Mouse (Mus musculus): ENCODE measurements around the gene Snd1. TPM values are rescaled to one million over a fixed set of nuclear protein-coding genes. Genes with fewer than 3 reads are reported as not detected.

The Snd1 gene
- polyA plus RNA-seq, 1 experiment, result 58.9 TPM

DNA sequence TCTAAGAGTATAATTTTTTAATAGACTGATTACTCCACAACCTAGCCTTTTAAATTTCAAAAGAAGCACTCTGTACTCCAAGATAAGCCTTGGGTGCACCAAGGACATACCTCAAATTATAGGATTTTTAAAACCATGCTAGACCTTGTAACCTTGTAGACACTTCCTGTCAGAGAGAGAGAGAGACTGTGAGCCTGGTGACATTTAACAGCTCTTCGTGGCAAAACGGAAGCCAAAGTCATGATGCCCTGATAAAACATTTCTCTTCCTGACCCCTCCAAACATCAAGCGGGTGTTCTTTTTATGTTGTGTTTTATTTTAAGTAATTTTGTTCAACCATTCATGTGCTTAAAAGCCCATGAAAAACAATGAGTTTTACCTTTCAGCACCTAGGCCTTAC, 316.9 kb downstream of the Snd1 start:
- H3K27ac ChIP-seq (ENCODE audit: insufficient read depth, low read depth, low read length), result no peak overlapping the region
- TF ChIP-seq POLR2A (IDR thresholded peaks at IDR 0.05; ENCODE audit: borderline replicate concordance, low read depth, low read length), result no peak
- no peak for TF ChIP-seq CTCF (IDR thresholded peaks at IDR 0.05; ENCODE audit: low read depth, low read length)
- H3K4me1 ChIP-seq (ENCODE audit: control insufficient read depth, insufficient read depth, low read length), result no peaks in the 10 kb centered on the region
- H3K4me3 ChIP-seq (ENCODE audit: insufficient read depth, low read length), result no peak overlapping the region

DNA sequence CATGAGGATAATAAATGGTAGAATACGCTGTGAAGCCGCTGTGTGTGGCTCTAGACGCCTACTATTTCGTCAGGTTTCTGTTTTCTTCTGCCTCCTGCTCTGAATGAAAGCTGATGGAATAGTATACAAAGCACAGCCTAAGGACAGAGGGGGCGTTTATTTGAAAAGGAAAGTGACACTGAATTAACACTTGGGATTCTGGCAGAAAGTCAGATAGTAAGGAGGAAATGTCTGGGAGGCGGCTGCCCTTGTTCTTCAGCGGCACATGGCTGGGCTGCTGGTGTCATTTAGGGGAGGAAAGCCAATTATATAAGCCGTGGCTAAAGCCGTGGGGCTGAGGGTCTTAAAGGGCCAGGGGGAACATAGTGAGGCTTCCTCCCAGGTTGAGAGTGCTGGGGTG, 320.4 kb downstream of the Snd1 start:
- Histone ChIP-seq H3K4me3 (ENCODE audit: insufficient read depth, low read length) (no peak overlapping the region), H3K4me1 (ENCODE audit: control insufficient read depth, insufficient read depth, low read length) (no peaks in the 10 kb centered on the region), H3K27ac (ENCODE audit: insufficient read depth, low read depth, low read length) (no peak overlapping the region)
- TF ChIP-seq CTCF (IDR thresholded peaks at IDR 0.05; ENCODE audit: low read depth, low read length) (no peak), POLR2A (IDR thresholded peaks at IDR 0.05; ENCODE audit: borderline replicate concordance, low read depth, low read length) (no peak)

DNA sequence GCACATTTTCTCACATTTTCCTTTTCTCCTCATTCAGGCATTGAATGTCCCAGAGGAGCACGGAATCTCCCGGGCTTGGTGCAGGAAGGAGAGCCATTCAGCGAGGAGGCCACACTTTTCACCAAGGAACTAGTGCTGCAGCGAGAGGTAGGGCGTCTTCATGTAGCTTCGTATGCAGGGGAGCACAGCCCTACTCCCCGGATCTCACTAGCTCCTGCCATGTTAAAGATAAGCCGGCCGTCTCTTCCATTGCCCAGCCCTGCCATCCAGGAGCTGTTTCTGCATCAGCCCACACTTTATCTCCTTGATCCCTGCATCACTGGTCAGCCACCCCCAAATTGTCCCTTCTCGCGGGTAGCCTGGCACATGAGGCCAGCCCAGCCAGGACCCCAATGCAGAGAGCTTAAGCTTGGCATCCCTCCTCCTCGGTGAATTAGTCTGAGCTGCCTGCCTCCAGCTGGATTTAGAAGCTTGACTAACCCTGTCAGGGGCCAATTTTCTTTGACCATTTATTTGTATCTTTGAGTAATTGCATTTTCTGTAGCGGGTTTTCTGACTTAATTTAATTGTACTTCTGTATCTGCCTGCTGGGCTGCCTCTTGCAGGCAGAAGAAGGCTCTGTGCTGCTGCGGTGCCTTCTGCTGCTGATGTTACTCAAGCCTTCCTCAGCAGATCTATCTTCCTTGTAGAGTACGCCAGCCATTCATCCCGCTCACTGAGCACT, 321.0 kb downstream of the Snd1 start:
- Histone ChIP-seq H3K4me3 (ENCODE audit: insufficient read depth, low read length) (no peak overlapping the region), H3K27ac (ENCODE audit: insufficient read depth, low read depth, low read length) (no peak overlapping the region), H3K4me1 (ENCODE audit: control insufficient read depth, insufficient read depth, low read length) (no peaks in the 10 kb centered on the region)
- no peak for TF ChIP-seq POLR2A (IDR thresholded peaks at IDR 0.05; ENCODE audit: borderline replicate concordance, low read depth, low read length)
- TF ChIP-seq CTCF (IDR thresholded peaks at IDR 0.05; ENCODE audit: low read depth, low read length), result no peak

GRCm38 (mm10) chr6:28799818-28800217, 324.9 kb downstream of the Snd1 start:
- no peak overlapping the region for H3K4me3 ChIP-seq (ENCODE audit: insufficient read depth, low read length)
- TF ChIP-seq POLR2A (IDR thresholded peaks at IDR 0.05; ENCODE audit: borderline replicate concordance, low read depth, low read length), result no peak
- TF ChIP-seq CTCF (IDR thresholded peaks at IDR 0.05; ENCODE audit: low read depth, low read length), result no peak
- H3K27ac ChIP-seq (ENCODE audit: insufficient read depth, low read depth, low read length), result no peak overlapping the region
- H3K4me1 ChIP-seq (ENCODE audit: control insufficient read depth, insufficient read depth, low read length), result peaks cover 4% of the 10 kb centered on the region

DNA sequence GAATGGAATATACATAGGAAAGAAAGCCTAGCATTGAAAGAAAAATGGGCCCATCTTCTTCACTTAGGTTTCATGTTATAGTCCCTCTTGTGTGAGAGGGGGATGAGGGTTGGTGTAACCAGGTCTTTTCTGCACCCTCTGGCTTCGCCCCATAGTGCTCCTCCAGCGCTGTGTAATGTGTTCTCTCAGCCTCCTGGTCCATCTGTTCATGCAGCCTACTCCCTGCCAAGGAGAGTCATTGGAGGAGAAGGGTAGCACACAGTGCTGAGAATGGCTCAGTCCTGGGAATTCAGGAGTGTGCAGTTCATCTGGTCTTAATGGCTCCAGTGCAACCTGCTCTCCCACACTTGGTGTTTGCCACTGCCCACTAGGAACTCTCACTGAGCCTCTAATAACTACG, 326.0 kb downstream of the Snd1 start:
- no peak for TF ChIP-seq CTCF (IDR thresholded peaks at IDR 0.05; ENCODE audit: low read depth, low read length)
- TF ChIP-seq POLR2A (IDR thresholded peaks at IDR 0.05; ENCODE audit: borderline replicate concordance, low read depth, low read length), result no peak
- H3K27ac ChIP-seq (ENCODE audit: insufficient read depth, low read depth, low read length), result no peak overlapping the region
- no peak overlapping the region for H3K4me3 ChIP-seq (ENCODE audit: insufficient read depth, low read length)
- H3K4me1 ChIP-seq (ENCODE audit: control insufficient read depth, insufficient read depth, low read length), result peaks cover 5% of the 10 kb centered on the region

DNA sequence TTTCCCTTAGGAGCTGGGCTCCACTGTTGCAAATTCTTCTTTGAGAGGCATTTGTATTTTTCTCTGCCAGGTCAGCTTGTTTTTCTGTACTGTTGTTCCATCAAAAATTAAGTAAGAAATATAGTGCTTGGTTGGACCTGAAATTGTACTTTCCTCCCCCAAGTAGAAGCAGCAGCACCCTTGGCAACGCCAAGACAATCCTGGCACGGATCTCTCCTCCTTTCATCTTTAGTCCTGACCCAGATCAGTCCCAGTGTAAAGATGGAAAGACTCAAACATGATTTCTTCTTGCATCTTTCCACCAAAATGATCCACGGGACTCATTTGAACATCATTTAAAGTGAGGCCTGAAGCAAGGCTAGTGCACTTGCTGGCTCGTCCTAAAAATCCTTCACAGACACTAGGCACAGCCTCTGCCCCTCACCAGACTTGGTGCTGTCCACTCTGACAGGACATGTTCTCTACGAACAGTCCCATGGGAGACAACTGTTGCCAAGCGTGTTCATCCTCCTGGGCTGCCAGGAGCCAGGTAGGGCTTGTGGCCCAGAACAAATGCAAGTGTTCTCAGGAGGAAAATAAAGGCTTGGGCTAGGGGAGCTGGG, 328.8 kb downstream of the Snd1 start:
- TF ChIP-seq CTCF (IDR thresholded peaks at IDR 0.05; ENCODE audit: low read depth, low read length) (no peak), POLR2A (IDR thresholded peaks at IDR 0.05; ENCODE audit: borderline replicate concordance, low read depth, low read length) (no peak)
- Histone ChIP-seq H3K4me3 (ENCODE audit: insufficient read depth, low read length) (no peak overlapping the region), H3K27ac (ENCODE audit: insufficient read depth, low read depth, low read length) (no peak overlapping the region), H3K4me1 (ENCODE audit: control insufficient read depth, insufficient read depth, low read length) (peaks cover 17% of the 10 kb centered on the region)

DNA sequence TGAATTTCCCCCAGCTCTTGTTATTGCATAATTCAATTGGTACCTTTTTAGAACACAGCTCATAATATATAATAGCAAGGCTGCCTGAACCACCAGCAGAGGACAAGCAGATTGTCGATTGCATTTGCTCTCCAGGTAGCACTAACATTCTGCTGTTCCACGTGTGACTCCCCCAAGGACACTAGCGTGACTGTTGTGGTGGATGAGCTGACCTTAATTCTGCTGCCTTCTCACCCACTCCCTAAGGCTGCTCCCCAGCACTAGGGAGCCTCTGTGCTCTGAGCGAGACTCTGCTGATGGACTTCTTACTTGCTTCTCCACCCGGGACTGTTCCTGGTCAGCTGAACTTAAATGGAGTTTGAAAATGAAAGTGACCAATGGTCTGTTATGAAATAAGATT, 329.8 kb downstream of the Snd1 start:
- Histone ChIP-seq H3K4me1 (ENCODE audit: control insufficient read depth, insufficient read depth, low read length) (peaks cover 17% of the 10 kb centered on the region), H3K27ac (ENCODE audit: insufficient read depth, low read depth, low read length) (no peak overlapping the region), H3K4me3 (ENCODE audit: insufficient read depth, low read length) (no peak overlapping the region)
- TF ChIP-seq POLR2A (IDR thresholded peaks at IDR 0.05; ENCODE audit: borderline replicate concordance, low read depth, low read length), result no peak
- TF ChIP-seq CTCF (IDR thresholded peaks at IDR 0.05; ENCODE audit: low read depth, low read length), result no peak

DNA sequence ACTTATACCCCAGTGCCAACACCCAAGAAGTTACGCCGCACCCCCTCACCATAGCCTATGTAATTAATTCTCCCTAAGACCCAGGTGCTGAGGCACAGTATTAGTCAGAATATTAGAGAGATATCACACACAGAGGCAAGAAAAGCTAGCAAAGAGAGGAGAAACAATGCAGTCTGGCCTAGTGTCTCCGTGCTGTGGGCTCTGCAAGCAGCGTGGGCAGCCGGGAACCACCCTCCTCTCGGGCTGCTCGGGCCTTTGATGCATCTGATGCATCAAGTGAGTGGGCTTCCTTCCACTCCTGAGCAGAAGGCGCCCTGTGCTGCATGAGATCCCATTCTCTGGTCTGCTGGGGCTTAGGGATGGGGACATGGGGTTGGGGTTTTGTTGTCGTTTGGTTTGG, 338.1 kb downstream of the Snd1 start:
- no peak overlapping the region for H3K4me3 ChIP-seq (ENCODE audit: insufficient read depth, low read length)
- peaks cover 9% of the 10 kb centered on the region for H3K4me1 ChIP-seq (ENCODE audit: control insufficient read depth, insufficient read depth, low read length)
- no peak overlapping the region for H3K27ac ChIP-seq (ENCODE audit: insufficient read depth, low read depth, low read length)
- no peak for TF ChIP-seq POLR2A (IDR thresholded peaks at IDR 0.05; ENCODE audit: borderline replicate concordance, low read depth, low read length)

GRCm38 (mm10) chr6:28814895-28815294, 340.0 kb downstream of the Snd1 start:
- no peak overlapping the region for H3K4me3 ChIP-seq (ENCODE audit: insufficient read depth, low read length)
- TF ChIP-seq CTCF (IDR thresholded peaks at IDR 0.05; ENCODE audit: low read depth, low read length), result no peak
- no peak for TF ChIP-seq POLR2A (IDR thresholded peaks at IDR 0.05; ENCODE audit: borderline replicate concordance, low read depth, low read length)
- H3K27ac ChIP-seq (ENCODE audit: insufficient read depth, low read depth, low read length), result no peak overlapping the region
- H3K4me1 ChIP-seq (ENCODE audit: control insufficient read depth, insufficient read depth, low read length), result peaks cover 13% of the 10 kb centered on the region

GRCm38 (mm10) chr6:28817039-28817438, 342.1 kb downstream of the Snd1 start:
- H3K27ac ChIP-seq (ENCODE audit: insufficient read depth, low read depth, low read length), result no peak overlapping the region
- H3K4me3 ChIP-seq (ENCODE audit: insufficient read depth, low read length), result no peak overlapping the region
- peaks cover 26% of the 10 kb centered on the region for H3K4me1 ChIP-seq (ENCODE audit: control insufficient read depth, insufficient read depth, low read length)
- TF ChIP-seq CTCF (IDR thresholded peaks at IDR 0.05; ENCODE audit: low read depth, low read length) (no peak), POLR2A (IDR thresholded peaks at IDR 0.05; ENCODE audit: borderline replicate concordance, low read depth, low read length) (no peak)
